Mouse (Mus musculus) G1E (cell line): ENCODE results near the gene Exoc5.

ENCODE experiments used
- CTCF ChIP-seq: IDR thresholded peaks from 2 replicates; pipeline ENCODE4 v1.5.1; 2012; ENCODE audit warnings: low read depth, low read length, inconsistent platforms, mixed read lengths
- GATA1 ChIP-seq: IDR thresholded peaks from 2 replicates; pipeline ENCODE4 v1.6.1; 2012; ENCODE audit warnings: borderline replicate concordance, low read length, inconsistent platforms, mixed read lengths

DNA sequence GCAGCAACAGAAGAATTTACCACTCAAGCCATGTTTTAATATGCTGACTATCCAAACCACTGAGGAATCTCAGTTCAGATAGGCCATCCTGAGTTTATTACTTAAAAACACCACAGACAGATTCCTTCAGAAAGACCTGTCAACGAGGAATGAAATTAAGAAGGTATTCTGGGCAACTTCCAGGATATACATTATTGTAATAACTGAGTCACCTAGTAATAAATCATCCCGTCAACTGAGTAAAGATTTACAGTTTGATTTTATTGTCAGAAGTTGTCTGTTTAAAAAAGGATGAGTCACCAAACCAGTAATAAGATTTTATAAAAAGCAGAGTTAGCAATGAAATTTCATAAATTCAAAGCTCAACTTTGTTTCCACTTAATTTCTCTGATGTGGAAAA, 2.6 kb downstream of the Exoc5 start:
- no peak for TF ChIP-seq CTCF
- TF ChIP-seq GATA1, result no peak
